Mouse (Mus musculus): ENCODE results near the gene Gm10260. TPM values are rescaled to one million over a fixed set of nuclear protein-coding genes. Genes with fewer than 3 reads are reported as not detected.
A peak's percentile ranks its signal among the peaks of the same experiment; 100 is the strongest.

The Gm10260 gene
- total RNA-seq, 2 experiments from 2014 or later: 82.3 to 86.7 TPM

GRCm38 (mm10) chr13:97763436-97763835 is 3.0 kb upstream of the Gm10260 start:
- Histone ChIP-seq H3K27ac (no peak overlapping the region), H3K4me3 (no peak overlapping the region)
- no peak for DNase-seq (ENCODE audit: low spot score in 2 of 2)
- no peak for TF ChIP-seq CTCF (conservative IDR thresholded peaks at IDR 0.05)

- no peak for DNase-seq (ENCODE audit: low spot score in 2 of 2)
- TF ChIP-seq CTCF (conservative IDR thresholded peaks at IDR 0.05): no peak
- H3K27ac ChIP-seq: no peak overlapping the region
- no peak overlapping the region for H3K4me3 ChIP-seq
Observed at GRCm38 (mm10) chr13:97762121-97762520, 1.7 kb upstream of the Gm10260 start.

- H3K27ac ChIP-seq: peak overlapping the region; percentile 39; the same call in 1 of the 2 replicates
- peak in 1 of 2 experiments; percentile 27 for DNase-seq (ENCODE audit: low spot score in 2 of 2)
- TF ChIP-seq CTCF (conservative IDR thresholded peaks at IDR 0.05): no peak
- H3K4me3 ChIP-seq: no peak overlapping the region
Observed at GRCm38 (mm10) chr13:97757033-97757432, 3.4 kb downstream of the Gm10260 start.

GRCm38 (mm10) chr13:97756091-97756490 is 4.3 kb downstream of the Gm10260 start:
- no peak overlapping the region for H3K4me3 ChIP-seq
- H3K27ac ChIP-seq: peak overlapping the region; percentile 39; the same call in 1 of the 2 replicates
- peak in 1 of 2 experiments; percentile 1 for DNase-seq (ENCODE audit: low spot score in 2 of 2)
- no peak for TF ChIP-seq CTCF (conservative IDR thresholded peaks at IDR 0.05)

GRCm38 (mm10) chr13:97750851-97751381 is 9.5 kb downstream of the Gm10260 start:
- peak; percentile 31; the same call in 1 of the 2 replicates for TF ChIP-seq CTCF (conservative IDR thresholded peaks at IDR 0.05)
- DNase-seq (ENCODE audit: low spot score in 2 of 2): peak; percentile 34 to 51
- H3K4me3 ChIP-seq: no peak overlapping the region
- H3K27ac ChIP-seq: peak overlapping the region; percentile 83

GRCm38 (mm10) chr13:97747037-97747860 is 13.2 kb downstream of the Gm10260 start:
- Histone ChIP-seq H3K27ac (peak overlapping the region; percentile 87), H3K4me3 (peak overlapping the region; percentile 1)
- no peak for TF ChIP-seq CTCF (conservative IDR thresholded peaks at IDR 0.05)
- peak in 1 of 2 experiments; percentile 15 for DNase-seq (ENCODE audit: low spot score in 2 of 2)

- peak in 1 of 2 experiments; percentile 10 for DNase-seq (ENCODE audit: low spot score in 2 of 2)
- no peak overlapping the region for H3K4me3 ChIP-seq
- no peak for TF ChIP-seq CTCF (conservative IDR thresholded peaks at IDR 0.05)
- H3K27ac ChIP-seq: peak overlapping the region; percentile 75
Observed at GRCm38 (mm10) chr13:97744669-97745068, 15.8 kb downstream of the Gm10260 start.

- H3K4me3 ChIP-seq: no peak overlapping the region
- H3K27ac ChIP-seq: peak overlapping the region; percentile 36; the same call in 1 of the 2 replicates
- DNase-seq (ENCODE audit: low spot score in 2 of 2): peak in 1 of 2 experiments; percentile 7
- no peak for TF ChIP-seq CTCF (conservative IDR thresholded peaks at IDR 0.05)
Observed at GRCm38 (mm10) chr13:97744036-97744435, 16.4 kb downstream of the Gm10260 start.

- no peak for TF ChIP-seq CTCF (conservative IDR thresholded peaks at IDR 0.05)
- Histone ChIP-seq H3K4me3 (no peak overlapping the region), H3K27ac (peak overlapping the region; percentile 36; the same call in 1 of the 2 replicates)
- DNase-seq (ENCODE audit: low spot score in 2 of 2): no peak
Observed at GRCm38 (mm10) chr13:97743229-97743988, 17.0 kb downstream of the Gm10260 start.

GRCm38 (mm10) chr13:97735931-97736330 is 24.5 kb downstream of the Gm10260 start:
- DNase-seq (ENCODE audit: low spot score in 2 of 2): no peak
- H3K4me3 ChIP-seq: no peak overlapping the region
- no peak overlapping the region for H3K27ac ChIP-seq
- TF ChIP-seq CTCF (conservative IDR thresholded peaks at IDR 0.05): no peak

GRCm38 (mm10) chr13:97734760-97735159 is 25.7 kb downstream of the Gm10260 start:
- H3K27ac ChIP-seq: no peak overlapping the region
- no peak for TF ChIP-seq CTCF (conservative IDR thresholded peaks at IDR 0.05)

GRCm38 (mm10) chr13:97725160-97725825 is 35.1 kb downstream of the Gm10260 start:
- no peak for DNase-seq (ENCODE audit: low spot score in 2 of 2)
- TF ChIP-seq CTCF (conservative IDR thresholded peaks at IDR 0.05): no peak
- Histone ChIP-seq H3K27ac (no peak overlapping the region), H3K4me3 (no peak overlapping the region)

More at GRCm38 (mm10) chr13:97734760-97735159, 25.7 kb downstream of the Gm10260 start:
- no peak overlapping the region for H3K4me3 ChIP-seq
- DNase-seq (ENCODE audit: low spot score in 2 of 2): no peak

Data from layer of hippocampus, adult 2 months (tissue).